Mouse (Mus musculus): ENCODE results near the gene Cir1.

Cir1 gene

DNA sequence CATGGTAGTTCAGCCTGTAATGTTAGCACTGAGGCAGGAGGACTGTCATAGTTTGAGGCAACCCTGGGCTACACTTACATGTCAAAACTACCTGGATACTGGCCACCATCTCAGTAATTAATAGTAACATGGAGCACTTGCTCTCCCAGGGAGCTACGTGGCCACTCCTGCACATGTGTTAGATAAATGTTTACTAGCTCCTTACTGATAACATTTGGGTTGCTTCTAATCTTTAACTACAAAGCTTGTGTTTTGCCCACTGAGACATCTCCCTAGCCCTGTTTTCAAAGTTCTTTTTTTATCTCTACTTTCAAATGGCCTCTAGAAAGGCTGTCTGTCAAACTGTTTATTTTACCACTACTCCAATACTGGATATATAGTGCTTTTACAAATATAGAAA is 10.5 kb downstream of the Cir1 start:
- no peak for DNase-seq (ENCODE audit: low spot score)

DNA sequence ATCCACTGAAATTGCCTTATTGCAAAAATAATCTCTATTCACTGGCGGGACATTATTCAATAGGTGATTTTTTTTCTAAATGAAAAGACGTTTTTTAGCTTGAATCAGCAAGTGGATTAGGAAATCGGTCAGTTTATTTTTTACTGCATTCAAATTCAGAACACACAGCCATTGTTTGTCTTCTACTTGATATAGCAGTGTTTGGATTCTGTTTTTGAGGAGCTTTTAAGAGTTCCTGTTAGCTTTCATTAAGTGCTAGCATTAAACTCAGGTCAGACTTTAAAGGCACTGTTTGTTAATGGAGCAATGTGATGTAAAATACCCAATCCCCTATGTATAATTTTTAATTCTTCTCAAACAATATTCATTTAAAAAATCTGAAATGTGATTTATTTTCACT is 13.7 kb downstream of the Cir1 start:
- no peak for DNase-seq (ENCODE audit: low spot score)

DNA sequence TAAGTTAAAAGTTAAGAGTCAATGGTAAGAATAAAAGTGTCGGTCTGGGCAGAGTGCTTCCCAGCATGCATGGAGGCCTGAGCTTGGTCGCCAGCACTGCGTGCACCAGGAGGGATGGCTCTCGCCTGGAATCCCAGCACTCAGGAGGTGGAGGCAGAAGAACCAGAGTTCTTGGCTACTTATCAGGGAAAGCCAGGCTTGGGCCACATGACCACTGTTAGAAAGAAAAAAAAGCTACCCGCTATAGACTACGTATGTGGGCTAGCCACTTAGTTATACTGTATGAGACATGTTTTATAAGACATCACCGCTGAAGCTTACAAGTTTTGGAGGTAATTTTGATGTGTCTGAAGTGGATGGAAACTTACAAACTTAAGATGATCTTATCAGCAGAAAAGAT is 14.3 kb downstream of the Cir1 start:
- no peak for DNase-seq (ENCODE audit: low spot score)

DNA sequence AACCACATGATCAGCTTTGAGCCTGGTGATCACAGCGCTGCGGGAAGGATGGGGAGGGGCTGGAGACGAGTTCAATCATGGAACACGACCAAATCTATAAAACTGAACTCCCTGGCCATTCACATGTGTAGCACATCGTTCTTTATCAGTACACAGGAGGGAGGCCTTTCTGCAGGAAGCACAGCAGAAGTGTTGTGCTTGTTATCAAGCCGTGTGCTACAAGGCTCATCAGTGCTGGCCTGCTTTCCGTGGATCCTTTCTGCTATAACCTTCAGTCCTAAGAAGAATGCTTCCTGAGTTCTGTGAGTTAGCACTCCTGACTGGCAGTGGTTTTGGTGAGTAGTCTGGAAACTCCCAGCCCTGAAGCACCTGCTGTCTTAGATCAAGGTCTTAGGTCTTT is 17.5 kb downstream of the Cir1 start:
- no peak for DNase-seq (ENCODE audit: low spot score)

DNA sequence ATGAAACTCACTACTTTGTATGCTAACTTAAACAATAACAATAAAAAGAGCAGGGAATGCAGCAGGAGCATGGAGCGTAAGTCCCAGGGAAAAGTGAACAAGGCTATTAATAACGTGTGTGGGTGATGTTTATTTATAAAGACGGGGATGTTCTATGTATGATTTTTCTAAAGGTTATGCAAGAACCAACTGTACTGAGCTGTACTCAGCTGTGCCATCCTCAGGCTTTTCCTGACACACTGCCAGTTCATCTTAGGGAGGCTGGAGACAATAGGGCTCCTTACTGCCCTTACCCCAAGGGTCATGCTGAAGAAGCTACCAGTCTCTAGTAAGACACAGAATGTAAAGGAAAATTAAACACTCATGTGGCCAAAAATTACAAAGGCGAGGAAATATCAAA is 21.4 kb downstream of the Cir1 start:
- no peak for DNase-seq (ENCODE audit: low spot score)

DNA sequence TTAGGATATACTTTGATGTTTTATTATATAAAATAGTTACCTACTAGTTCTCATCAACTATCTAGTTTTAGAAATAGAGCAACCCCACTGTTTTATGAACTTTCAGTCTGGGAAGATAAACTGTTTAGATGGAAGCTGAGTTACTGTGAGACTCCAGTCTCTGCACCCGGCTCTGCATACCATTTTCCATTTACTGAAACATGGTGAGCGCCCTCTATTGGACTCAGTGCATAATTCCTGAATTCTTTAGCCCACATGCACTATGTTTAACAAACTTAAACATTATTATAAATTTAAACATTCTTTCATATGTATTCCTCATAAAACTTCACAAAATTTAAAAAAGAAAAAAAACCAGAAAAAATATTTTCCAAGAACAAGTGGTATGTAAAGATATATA is 26.9 kb downstream of the Cir1 start:
- peak; percentile 55 for DNase-seq (ENCODE audit: low spot score)

DNA sequence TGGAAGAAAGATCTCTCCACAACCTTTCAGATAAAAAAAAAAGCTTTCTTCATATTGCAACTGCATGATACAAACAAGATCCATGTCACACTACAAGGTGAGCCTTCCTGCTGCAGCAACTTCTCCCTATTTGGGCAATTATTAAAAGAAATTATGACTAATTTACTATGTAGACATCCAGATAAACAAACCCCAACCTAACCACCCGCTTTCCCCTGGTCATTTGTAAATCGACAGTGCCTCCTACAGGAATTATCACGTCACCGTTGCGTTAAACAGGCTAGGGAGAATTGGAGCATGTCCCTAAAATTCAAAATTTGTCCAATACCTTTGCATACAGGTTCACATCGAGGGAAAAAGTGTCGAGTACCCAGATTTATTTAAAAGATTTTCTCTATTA is 30.8 kb downstream of the Cir1 start:
- peak; percentile 35 for DNase-seq (ENCODE audit: low spot score)

DNA sequence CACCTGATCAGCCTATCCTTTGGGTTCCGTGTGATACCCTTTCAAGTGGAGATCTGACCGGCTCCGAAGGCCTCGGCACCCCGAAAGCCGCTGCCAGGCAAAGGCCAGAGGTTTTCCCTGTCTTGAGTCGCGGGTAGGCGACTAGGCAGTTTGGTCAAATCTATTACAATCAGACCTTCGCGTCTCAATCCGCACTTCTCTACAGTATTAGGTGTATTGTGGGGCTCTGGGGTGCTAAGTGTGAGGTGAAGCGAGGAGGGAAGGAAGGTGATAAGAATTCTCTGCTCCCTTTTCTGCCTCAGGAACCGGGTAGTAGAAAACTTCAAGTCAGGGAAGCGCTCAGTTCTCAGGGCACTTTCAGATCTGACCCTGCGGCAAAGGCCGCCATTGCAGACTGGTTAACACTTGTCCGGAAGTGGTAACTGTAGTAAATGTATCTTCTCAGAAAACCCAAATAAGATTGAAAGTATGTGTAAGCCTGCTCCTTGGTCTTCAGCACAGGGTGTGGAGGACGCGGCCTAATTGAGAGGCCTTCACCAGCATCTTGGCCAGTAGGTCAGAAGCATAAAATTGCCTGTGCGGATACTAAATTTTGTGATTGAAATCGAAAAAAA is 31.3 kb downstream of the Cir1 start:
- DNase-seq (ENCODE audit: low spot score) = no peak

DNA sequence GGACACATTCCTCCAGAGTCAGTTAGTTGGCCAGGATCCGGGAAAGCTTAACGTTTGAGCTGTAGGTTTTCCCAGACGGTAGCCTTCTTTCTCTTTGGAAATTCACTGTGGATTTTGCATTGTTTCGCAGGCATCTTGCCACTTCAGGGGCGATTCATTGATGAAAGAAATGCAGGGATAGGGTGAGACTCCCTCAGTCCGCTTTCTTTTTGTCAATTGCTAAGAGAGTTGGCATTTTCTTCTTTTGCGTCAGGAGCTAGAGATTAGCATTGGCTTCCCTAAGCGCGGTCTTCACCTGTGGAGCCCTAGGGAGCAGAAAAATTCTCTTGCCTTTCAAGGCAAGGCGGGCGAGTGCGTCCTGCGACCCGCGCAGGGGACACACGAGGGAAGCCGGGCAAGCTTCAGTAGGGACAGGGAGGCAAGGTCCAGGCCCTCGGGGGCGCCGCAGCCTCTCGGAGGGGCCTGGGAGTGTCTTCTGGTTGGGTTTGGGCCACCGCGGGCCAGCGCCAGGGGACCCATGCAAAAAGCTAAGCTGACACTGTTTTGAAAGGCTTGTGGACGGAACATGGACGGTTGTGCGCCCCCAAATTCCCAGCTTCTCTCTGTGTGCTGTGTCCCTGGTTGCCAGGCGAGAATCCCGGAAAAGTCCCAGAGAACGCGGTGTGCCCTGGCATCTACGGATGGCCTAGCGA is 32.0 kb downstream of the Cir1 start:
- no peak for DNase-seq (ENCODE audit: low spot score)

DNA sequence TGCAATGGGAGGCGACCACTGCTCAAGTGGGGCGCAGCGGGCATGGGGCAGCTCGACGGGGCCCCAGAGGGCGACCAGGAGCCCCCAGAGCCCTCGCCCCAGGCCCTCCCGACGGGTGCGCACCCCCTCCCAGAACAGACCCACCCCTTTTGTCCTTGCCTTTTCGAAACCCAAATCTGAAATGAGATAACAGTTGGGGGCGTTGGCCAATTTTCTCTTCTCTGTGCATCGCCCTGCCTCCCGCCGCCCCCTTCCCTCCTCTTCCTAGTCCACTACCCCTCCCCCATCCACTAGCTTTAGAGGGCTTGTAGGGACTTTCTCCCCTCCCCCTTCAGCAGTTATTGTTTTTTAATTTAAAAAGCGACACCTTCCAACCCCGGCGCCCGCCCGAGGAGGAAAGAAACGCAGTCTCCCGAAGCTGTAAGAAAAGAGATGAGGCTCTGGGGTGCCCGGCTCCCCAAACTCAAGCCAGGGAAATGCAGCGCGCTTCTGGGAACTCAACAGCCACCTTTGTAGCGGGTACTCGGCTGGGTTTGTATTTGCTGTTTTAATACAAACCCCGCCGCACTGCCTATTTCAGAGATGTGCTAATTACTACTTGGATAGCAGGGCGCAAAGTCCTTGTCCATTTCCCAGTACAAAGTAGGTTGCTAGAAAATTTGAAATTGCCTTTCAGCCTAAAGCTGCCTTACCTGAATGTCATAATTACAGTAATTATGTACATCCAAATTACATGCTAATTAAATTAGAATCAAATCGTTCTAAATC is 33.0 kb downstream of the Cir1 start:
- no peak for DNase-seq (ENCODE audit: low spot score)

DNA sequence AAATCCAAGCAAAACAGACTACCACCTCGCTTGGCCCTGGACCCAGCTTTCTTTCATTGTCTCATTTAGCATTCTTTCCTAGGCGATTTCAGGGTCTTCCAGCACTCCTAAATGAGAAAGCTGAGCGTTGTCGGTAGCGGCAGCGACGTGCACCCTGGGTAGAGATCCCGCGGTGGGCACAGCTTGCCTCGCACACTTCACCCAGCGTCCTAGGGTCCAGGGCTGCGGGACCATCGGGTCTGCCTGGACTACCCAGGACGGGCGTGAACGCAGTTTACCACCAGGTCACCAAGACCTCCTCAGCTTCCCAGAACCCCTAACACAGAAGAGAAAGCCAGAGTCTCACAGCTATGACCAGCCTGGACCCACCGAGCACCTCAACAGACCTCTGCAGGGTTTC is 33.6 kb downstream of the Cir1 start:
- no peak for DNase-seq (ENCODE audit: low spot score)

DNA sequence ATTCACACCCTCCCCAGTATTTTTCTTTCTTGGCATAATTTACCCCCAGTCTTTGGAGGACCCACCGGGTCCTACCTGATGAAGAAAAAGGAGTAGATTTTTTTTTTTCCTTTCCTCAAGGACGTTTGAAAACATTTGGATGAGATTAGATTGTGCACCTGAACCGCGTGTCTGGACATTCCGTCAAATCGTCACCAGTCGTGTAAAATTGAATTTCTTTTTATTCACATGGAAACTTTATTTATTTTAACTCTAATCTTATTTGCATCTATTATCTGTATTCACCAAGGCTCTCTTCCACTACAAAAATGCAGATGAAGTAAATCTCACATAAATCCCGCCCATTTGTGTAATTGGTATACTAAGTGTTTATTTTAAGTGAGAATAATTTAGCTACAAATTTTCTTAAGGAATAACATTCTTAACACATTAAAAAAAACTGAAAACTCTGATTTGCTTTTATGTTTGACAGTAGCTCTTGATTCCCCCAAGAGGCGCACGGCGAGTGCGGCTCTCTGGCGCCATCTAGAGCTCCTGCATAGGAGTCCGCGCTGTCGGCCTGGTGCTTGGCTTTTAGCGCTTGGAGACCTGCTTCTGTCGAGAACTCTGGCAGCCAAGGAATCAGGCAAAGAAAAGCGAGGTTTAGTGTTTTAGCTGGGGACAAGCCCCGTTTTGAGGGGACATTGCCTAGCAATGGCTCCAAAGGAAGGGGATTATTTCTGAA is 34.2 kb downstream of the Cir1 start:
- DNase-seq (ENCODE audit: low spot score) = peak; percentile 93

DNA sequence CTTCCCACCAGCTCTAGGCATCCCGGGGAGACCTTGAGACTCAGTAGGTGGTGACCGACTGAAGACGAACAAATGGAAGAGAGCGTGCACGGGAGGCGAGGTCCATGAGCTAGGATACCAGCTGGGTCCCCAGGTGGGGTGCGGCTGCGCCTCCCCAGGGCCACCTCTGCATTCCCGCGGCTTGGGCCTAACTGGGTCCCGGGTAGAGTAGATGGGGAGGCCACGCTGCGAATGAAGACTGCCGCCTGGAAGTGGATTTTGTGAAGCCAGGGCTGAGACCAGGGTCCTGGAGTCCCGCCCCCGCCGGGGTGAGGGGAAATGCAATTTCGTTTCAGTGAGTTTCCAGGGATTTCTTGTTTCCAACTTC is 34.8 kb downstream of the Cir1 start:
- peak; percentile 34 for DNase-seq (ENCODE audit: low spot score)

DNA sequence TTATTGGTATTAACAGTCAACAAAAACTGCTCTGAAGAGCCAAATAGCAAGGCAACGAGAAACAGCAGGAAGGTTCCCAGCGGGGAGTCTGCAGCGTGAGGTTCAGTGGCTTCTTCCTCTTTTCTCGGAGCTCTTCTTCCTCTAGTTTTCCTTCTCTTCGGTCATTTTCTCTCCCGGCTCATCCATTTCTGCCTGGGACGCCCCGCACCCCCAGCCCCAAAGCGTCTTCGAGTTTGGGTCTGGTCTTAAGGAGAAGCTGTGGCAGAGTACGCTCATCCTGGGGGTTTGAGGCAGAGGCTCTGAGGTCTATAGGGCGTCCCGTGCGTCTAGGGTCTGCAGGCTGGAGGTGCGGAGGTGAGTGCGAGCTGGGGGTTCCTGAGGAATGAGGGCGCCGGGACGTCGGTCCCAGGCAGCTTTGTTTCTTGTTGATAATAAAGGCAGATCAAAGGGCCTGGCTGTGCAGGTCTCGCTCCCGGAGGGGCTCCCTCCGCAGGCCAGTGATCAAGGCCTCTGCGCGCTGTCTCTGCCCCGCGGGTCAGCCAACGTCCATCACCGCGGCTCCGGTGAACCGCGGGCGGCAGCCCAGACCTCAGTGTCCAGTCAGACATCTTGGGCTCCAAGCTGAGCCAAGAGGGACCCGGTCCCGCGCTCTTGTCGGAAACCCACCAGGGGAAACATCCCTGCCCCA is 35.3 kb downstream of the Cir1 start:
- peak; percentile 41 for DNase-seq (ENCODE audit: low spot score)

DNA sequence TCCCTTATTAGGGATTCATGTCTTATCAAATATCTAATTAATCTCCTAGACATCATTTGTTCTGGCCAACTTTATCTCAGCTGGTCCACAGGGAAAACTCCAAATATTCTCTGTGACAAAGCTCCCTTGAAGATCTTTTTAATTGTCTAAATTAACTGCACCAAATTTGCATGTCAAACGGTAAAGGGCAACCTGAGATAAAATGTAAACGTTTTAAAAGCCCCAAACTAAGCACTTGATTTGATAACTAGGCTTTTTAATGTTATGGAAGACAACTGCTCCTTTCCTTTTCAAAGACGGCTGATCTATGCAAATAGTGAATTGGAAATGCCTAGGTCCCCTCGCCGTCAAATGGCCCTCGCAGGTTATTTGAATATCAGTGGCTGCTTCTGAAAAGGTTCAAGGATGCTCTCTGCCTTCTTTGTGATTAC is 36.3 kb downstream of the Cir1 start:
- DNase-seq (ENCODE audit: low spot score) = no peak

DNA sequence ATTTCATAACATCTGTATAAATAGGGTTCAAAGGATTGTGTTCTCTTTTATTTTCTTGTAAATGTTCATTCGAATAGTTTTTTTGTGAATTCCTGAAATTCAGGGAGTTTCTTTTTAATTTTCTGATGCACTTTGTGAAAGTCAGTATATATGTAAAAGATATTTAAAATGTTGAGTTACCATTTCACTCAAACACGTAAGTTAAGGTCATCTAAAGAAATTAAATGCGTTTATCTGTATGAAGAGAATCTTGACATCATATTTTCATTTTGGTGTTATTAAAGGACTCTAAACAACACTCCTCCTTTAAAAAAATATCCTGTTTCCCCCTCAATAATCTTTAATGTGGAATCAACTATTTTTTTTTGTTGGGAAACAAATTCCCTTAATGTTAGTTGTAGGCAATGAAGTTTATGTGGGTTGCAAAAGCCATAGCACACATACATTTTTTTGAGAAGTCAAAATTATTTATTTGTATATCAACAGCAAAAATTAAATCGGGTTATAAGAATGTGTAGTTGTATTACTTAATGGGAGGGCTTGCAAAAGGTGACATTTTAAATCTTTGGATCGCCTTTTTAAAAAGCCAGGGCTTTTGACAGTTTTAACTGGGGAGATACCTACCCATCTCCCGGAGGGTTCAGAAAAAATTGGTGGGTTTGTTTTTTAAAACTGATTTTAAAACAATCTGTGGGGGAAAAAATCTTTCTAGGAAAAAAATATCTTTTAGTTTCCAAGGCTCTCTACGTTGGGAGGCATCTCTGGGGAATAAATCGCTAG is 37.0 kb downstream of the Cir1 start:
- DNase-seq (ENCODE audit: low spot score) = no peak

DNA sequence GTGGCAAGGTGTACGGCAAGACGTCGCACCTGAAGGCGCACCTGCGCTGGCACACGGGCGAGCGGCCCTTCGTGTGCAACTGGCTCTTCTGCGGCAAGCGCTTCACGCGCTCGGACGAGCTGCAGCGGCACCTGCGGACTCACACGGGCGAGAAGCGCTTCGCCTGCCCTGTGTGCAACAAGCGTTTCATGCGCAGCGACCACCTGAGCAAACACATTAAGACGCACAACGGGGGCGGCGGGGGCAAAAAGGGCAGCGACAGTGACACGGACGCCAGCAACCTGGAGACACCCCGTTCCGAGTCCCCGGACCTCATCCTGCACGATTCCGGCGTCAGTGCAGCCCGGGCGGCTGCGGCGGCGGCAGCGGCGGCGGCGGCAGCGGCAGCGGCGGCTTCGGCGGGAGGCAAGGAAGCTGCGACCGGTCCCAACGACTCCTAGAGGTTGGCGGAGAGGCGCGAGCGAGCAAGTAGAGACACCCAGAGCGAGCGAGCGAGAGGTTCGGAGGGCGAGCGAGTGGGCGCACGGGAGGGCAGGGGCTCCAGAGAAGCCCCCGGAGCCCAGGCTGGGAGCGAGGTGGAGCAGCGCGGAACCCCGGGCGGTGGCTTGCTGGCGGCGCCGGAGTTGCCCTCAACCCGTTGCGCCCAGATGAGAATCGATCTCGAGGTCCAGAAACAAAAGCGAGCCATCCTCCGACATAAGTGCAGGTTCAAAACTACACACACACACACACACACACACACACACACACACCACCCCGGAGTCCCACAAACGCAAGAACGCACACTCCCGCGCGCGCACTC is 38.2 kb downstream of the Cir1 start:
- DNase-seq (ENCODE audit: low spot score) = no peak

DNA sequence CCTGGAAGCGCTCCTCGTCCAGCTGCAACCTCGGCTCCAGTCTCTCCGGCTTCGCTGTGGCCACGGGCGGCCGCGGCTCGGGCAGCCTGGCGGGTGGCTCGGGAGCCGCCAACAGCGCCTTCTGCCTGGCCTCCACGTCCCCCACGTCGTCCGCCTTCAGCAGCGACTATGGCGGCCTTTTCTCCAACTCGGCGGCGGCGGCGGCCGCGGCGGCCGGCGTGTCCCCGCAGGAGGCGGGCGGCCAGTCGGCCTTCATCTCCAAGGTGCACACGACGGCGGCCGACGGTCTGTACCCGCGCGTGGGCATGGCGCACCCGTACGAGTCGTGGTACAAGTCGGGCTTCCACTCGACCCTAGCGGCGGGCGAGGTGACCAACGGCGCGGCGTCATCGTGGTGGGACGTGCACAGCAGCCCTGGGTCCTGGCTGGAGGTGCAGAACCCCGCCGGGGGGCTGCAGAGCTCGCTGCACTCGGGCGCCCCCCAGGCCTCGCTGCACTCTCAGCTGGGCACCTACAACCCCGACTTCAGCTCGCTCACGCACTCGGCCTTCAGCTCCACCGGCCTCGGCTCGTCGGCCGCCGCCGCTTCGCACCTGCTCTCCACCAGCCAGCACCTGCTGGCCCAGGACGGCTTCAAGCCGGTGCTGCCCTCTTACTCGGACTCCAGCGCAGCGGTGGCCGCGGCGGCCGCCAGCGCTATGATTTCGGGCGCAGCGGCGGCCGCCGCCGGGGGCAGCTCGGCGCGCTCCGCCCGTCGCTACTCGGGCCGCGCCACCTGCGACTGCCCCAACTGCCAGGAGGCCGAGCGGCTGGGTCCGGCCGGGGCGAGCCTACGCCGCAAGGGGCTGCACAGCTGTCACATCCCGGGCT is 39.0 kb downstream of the Cir1 start:
- DNase-seq (ENCODE audit: low spot score) = no peak
